Mouse (Mus musculus): ENCODE measurements around the gene Tgoln1. TPM values are rescaled to one million over a fixed set of nuclear protein-coding genes. Genes with fewer than 3 reads are reported as not detected.

Gene Tgoln1
- total RNA-seq, 2 experiments from 2014 or later, result 80.3 to 85.0 TPM

GRCm38 (mm10) chr6:72597956-72598753 lies 18.6 kb downstream of the Tgoln1 start, which contains the start of the genes Elmod3 and Retsat:
TSS of gene Elmod3 (minus strand) at chr6:72598413.
TSS of gene Retsat (plus strand) at chr6:72598475.
- DNase-seq (ENCODE audit: extremely low spot score in 1 of 2, low spot score in 1 of 2), result peak; percentile 73 to 75

GRCm38 (mm10) chr6:72597083-72597874 lies 19.5 kb downstream of the Tgoln1 start:
- no peak for DNase-seq (ENCODE audit: extremely low spot score in 1 of 2, low spot score in 1 of 2)

- no peak for DNase-seq (ENCODE audit: extremely low spot score in 1 of 2, low spot score in 1 of 2)
These were observed 22.9 kb downstream of the Tgoln1 start for GRCm38 (mm10) chr6:72593914-72594313.

- DNase-seq (ENCODE audit: extremely low spot score in 1 of 2, low spot score in 1 of 2), result no peak
These were observed 23.6 kb downstream of the Tgoln1 start for GRCm38 (mm10) chr6:72593011-72593803.

- DNase-seq (ENCODE audit: extremely low spot score in 1 of 2, low spot score in 1 of 2), result no peak
These were observed 26.7 kb downstream of the Tgoln1 start for GRCm38 (mm10) chr6:72590111-72590510.

- DNase-seq (ENCODE audit: extremely low spot score in 1 of 2, low spot score in 1 of 2), result no peak
These were observed 28.5 kb downstream of the Tgoln1 start for GRCm38 (mm10) chr6:72588307-72588706.

- no peak for DNase-seq (ENCODE audit: extremely low spot score in 1 of 2, low spot score in 1 of 2)
These were observed 30.1 kb downstream of the Tgoln1 start for GRCm38 (mm10) chr6:72586701-72587100.

- DNase-seq (ENCODE audit: extremely low spot score in 1 of 2, low spot score in 1 of 2), result no peak
These were observed 32.6 kb downstream of the Tgoln1 start for GRCm38 (mm10) chr6:72584154-72584553.

GRCm38 (mm10) chr6:72583211-72583839 lies 33.5 kb downstream of the Tgoln1 start:
- no peak for DNase-seq (ENCODE audit: extremely low spot score in 1 of 2, low spot score in 1 of 2)

- DNase-seq (ENCODE audit: extremely low spot score in 1 of 2, low spot score in 1 of 2), result no peak
These were observed 35.0 kb downstream of the Tgoln1 start for GRCm38 (mm10) chr6:72581625-72582382.

- DNase-seq (ENCODE audit: extremely low spot score in 1 of 2, low spot score in 1 of 2), result no peak
These were observed 40.8 kb downstream of the Tgoln1 start for GRCm38 (mm10) chr6:72576041-72576440.

- no peak for DNase-seq (ENCODE audit: extremely low spot score in 1 of 2, low spot score in 1 of 2)
These were observed 45.0 kb downstream of the Tgoln1 start for GRCm38 (mm10) chr6:72571826-72572225.

GRCm38 (mm10) chr6:72570644-72571397 lies 46.0 kb downstream of the Tgoln1 start:
- no peak for DNase-seq (ENCODE audit: extremely low spot score in 1 of 2, low spot score in 1 of 2)

GRCm38 (mm10) chr6:72568736-72569135 lies 48.1 kb downstream of the Tgoln1 start:
- DNase-seq (ENCODE audit: extremely low spot score in 1 of 2, low spot score in 1 of 2), result no peak

- no peak for DNase-seq (ENCODE audit: extremely low spot score in 1 of 2, low spot score in 1 of 2)
These were observed 49.3 kb downstream of the Tgoln1 start for GRCm38 (mm10) chr6:72567508-72567907.

- peak; percentile 83 to 97 for DNase-seq (ENCODE audit: extremely low spot score in 1 of 2, low spot score in 1 of 2)
These were observed 50.8 kb downstream of the Tgoln1 start for GRCm38 (mm10) chr6:72566044-72566443.

GRCm38 (mm10) chr6:72565506-72565905 lies 51.3 kb downstream of the Tgoln1 start:
- DNase-seq (ENCODE audit: extremely low spot score in 1 of 2, low spot score in 1 of 2), result no peak

GRCm38 (mm10) chr6:72562894-72563293 lies 53.9 kb downstream of the Tgoln1 start:
- no peak for DNase-seq (ENCODE audit: extremely low spot score in 1 of 2, low spot score in 1 of 2)

- no peak for DNase-seq (ENCODE audit: extremely low spot score in 1 of 2, low spot score in 1 of 2)
These were observed 54.3 kb downstream of the Tgoln1 start for GRCm38 (mm10) chr6:72562486-72562885.

All from layer of hippocampus, postnatal 25 days (tissue).